Mouse (Mus musculus) hematopoietic stem cell, adult 5-6 weeks (primary cell): ENCODE measurements at regions not wholly inside any gene's neighbourhood (a gene's known extent, or its start where the extent isn't known, plus 50 kb on each side); places are given as distances from the start of the nearest gene placed in this dataset.
A peak's percentile ranks its signal among the peaks of the same experiment; 100 is the strongest.

Experiments used
- ATAC-seq, 2 experiments: fragments of 125-278 bp in 1 of 2; replicated peaks in 1 of 2; 2 replicates each; pipeline ENCODE4 v1.8.0; 2016 to 2017; ENCODE audit warnings: inconsistent platforms in 2 of 2, mild to moderate bottlenecking in 2 of 2, moderate number of reproducible peaks in 2 of 2, low read depth in 1 of 2, moderate TSS enrichment in 1 of 2; ENCODE audit not compliant: low FRiP score in 2 of 2, poor library complexity in 2 of 2, severe bottlenecking in 2 of 2, insufficient read depth in 1 of 2, low TSS enrichment in 1 of 2

DNA sequence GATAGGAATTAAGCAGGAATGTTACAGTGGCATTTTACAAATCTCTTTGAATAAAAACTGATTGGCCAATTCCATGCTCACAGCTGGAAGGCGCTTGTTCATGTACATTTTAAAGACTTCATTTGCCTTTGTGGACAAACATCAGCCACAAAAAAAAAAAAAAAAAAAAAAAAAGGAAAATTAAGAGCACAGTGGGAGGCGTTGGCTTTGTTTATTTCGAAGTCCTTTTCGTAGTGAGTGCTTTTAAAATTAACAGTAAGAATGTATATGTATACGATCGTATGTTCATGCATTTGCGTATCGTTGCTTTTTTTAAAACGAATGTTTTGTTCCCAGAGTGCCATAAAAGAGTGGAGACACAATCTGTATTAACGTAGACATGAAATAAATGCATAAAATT, 250.6 kb upstream of the Nfe2l3 start:
- no peak for ATAC-seq

DNA sequence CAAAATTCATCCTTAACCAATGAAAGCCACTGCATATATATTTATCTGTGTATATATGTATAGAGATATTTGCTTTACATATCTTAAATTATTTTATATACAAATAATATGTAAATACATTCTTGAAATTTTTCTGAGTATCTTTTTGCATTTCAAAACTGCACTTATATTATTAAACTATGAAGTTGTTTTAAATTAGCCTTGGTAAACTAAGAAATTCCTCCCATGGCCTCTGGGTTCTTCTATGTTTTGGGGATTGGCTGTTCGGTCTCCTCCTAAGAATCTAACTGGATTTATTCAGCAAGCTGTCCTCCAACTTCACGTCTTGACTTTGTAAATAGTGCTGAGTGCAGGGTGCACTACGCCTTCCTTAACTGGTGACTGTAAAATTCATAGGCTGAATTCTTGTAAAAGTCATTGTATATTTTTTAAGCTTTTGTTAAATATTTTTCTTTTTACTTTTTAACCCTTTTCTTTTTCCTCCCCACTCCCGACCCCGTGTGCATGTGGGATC, 249.6 kb upstream of the Nfe2l3 start:
- no peak for ATAC-seq

DNA sequence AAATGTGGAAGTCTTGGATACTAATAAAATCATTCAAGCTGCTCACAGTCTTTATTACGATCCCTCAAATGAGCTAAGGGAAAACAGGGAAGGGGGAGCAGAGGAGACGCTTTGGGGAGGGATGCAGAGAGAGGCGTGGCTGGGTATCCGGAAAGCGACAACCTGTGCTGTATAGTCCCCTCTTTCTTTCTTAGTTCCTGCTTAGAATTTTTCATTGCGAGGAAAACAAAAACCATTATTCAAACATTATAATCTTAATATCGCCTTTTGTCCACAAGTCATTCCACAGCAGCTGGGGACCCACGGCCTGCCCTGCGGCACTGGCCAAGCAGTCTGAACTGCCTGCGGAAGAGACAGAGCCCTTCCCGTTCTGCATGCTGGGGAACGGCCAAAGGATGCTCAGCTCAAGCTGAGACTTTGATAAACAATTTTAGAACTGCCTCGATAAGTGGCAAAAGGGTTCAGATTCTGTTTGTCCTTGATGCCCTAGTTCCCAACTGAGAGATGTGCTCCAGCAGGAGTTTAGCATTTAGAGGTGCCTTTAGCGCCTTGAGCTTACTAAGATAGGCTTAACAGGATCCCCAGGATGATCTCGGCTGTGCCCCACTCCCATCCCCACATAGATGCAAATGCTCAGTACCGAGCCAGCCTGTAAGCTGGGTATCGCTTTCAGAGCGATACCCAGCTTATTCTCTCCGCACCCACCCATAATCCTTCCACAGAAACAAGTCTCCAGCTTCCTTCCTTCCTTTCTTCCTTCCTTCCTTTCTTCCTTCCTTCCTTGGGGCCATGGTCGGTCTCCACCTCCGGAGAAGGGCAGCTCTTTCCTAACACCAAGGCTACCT, 248.7 kb upstream of the Nfe2l3 start:
- ATAC-seq = no peak

DNA sequence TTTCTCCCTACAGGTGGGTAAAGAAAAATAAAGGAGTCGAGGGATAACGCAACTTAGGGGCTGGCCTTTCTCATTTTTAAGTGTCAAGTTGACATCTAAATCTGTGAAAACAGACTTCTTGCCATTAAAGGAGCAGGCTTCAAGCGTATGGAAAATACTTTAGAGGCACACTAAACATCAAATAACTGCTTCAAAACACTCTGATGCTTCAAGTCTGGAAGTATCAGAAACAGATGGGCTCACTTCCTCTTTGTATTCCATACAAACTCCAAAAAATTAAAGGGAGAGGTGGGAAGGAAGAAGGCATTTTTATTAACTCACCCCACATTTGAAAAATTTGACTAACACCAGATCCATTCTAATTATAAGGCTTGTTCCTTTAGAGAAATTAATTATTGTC, 248.0 kb upstream of the Nfe2l3 start:
- ATAC-seq = no peak

DNA sequence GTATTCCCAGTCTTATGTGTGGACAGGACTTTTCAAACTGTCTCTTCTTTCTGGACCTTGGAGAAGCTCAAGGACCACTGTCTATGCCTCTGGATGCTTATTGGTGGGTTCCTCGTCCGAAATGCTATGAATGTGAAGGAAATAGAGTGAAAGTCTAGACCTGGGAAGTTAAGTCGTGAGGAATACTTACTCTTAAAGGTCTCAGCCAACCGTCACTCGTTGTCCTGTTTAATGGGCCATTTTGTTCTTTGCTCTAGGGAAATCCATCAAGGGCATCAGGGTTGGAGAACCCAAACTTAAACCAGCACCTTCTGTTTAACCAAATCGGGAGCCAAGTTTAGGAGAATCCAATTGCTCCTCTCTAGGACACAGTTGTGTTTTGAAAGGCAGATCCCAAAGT, 247.3 kb upstream of the Nfe2l3 start:
- ATAC-seq = no peak

DNA sequence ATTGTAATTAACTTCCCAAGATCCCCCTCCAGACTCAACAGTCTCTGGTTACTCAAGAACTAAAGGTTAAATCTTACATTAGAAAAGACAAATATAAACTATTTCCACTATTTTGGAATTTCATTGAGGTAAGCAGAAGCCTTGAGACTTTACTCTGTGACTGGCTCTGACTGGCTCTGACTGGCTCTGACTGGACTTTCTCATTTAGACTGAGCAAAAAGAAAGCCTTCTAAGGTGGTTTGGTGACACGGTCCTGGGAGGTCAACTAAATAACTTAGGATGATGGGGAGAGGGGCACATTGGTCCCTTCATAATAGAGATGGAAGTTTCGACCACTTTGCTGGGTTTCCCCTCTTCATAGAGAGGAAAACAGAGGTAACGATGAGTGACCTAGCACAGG, 243.3 kb upstream of the Nfe2l3 start:
- ATAC-seq = no peak

DNA sequence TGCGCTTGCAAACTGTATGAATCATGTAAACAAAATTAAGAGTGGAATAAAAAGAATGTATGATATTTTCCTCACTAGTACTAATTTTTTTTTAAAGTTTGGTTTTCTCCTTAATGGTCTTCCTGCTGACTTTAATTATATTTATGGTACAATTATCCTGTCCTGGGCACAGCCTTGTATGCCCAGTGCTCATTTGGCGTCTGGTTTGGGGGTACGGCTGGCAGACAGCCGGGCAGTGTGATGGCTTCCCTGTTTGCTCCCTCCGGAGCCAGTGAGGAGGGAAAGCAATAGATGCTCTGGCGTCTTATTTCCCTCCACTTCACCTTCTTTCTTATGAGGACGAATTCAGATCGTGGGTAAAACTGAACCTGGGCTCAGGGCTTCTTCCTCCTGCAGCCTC, 239.6 kb upstream of the Nfe2l3 start:
- ATAC-seq = no peak

DNA sequence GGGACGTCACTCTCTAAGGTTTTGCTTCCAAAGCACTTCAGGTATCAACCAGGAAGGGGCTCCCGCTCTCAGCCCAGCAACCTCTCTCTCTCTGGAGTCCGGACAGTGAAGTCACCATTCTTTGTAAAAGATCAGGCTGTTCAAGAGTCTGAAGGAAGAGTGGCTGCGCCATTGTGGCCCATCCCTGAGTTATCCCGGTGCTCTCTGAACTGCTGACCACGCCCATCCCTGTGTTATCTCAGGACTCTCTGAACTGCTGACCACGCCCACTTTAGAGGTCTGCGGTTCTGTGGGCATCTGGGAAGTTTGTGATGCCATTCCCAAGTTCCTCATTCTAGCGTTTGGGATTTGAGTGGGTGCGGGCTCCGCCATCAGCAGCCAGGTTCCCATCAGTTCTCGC, 239.1 kb upstream of the Nfe2l3 start:
- no peak for ATAC-seq

DNA sequence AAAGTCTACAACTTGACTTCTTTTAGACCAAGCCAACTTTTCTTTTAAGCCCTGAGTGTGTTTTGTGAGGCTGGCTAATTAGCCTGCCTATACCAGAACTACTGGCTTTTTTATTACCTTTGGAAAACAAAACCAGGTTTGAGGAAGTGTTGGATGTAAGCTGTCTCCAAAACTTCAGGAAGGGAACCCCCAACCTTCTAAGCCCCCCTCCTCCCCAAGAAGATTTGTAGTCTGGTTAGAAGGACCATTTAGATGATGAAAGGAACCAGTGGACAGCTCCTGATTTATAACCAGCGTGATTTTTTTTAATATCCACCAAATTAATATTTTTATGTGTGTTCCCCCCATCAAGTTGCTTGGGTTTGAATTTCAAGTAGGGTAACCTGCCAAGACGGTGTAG, 236.1 kb upstream of the Nfe2l3 start:
- no peak for ATAC-seq

DNA sequence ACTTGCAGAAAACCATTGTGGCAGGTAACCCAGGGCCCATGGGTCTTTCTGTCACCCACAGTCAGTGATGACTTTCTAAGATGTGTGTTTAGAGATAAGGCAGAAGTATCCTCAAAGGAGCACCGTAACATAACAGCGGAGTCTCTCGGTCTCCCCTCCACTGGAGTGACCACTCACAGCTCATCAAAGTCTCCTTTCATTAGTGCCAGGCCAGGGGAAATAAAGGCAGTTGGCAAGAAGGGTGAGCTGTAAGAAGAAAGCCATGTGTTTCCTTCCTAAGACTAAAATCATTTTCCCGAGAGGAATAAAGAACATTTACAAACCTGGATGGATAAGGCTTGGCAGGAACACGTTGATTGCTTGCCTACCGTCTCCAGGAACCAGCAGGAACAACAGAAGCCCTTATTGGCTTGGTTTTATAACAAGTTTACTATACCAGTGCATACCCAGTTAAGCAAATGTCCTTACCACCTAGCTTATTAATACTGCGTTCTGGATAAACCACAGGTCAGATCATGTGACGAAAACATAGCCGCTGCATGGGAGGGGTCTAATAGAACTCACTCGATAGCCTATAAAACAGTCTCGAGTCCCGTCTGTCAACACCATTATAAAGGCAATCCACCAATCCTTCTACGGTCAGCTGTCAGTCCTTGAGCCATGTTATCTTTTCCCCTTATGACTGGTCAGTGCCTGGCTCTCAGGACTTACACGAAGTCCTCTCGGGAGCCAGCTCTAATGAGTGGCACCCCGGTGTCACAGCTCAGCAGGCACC, 235.3 kb upstream of the Nfe2l3 start:
- no peak for ATAC-seq

DNA sequence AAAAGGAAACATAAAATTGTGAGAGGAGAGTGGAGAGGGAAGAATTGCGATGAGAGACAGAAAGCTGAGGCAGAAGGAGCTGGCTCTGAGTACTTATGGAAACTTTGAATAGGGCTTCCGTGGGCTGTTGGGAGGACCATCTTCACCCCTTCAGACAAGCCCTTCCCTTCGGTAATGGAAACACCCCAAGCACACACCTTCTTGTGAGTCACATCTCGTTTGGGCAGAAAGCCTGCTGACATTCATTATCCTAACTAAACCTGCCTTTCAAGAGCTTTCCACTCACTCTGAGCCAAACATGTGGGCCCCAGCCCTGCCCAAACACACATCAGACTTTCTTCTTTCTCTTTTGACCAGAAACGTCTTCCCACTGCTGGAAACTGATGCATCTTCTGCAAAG, 232.3 kb upstream of the Nfe2l3 start:
- no peak for ATAC-seq

DNA sequence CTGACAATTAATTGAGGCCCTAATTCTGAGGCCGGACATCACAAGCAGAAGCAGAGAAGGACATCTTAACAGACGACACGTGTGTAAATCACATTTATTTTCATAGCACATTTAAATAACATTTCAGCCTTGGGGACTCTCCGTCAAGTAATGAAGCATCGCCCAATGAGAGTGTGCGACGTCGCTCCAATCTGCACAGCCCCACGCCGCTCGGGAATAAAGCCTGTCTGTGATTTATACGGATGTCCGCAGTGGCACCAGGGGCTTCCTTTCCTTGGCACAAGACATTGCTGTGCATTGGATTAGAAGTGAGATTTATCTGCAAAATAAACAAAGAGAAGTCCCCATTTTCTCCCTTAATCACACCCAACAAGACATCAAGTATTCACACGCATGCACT, 231.6 kb upstream of the Nfe2l3 start:
- no peak for ATAC-seq

DNA sequence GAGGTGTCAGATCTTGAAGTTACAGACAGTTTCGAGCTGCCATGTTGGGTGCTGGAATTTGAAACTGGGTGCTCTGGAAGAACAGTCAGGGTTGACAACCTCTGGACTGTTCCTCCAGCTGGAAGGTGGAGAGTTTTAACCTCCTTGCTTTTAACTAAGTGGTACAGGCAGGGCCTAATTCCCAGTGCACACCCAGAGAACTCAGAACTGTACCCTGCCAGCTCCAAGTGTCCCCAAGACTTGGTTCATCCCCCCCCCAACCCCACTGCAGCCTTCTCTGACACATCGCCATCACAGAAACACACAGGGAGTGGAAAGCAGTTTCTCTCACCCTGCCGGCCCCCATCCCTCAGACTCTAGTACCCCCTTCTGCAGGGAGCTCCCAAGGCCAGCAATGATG, 228.2 kb upstream of the Nfe2l3 start:
- ATAC-seq = no peak

DNA sequence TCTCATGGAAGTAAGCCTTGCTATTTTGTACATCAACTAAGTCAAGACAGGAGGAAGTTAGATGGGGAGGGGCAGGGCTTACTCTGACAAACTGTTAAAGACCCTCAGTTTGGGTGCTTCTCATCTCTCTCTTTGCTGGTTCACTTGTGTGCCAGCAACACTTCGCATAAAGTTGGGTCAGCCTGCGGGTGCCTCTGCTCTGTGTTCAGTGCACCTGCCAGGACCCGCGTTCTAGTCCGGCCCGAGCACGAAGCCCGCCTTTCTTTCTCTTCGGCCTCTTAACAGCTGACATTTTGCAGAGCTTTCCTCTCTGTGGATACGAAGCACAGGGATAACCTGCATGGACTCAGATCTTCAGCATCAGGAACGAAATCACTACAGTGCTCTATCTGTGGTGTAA, 227.1 kb upstream of the Nfe2l3 start:
- no peak for ATAC-seq

DNA sequence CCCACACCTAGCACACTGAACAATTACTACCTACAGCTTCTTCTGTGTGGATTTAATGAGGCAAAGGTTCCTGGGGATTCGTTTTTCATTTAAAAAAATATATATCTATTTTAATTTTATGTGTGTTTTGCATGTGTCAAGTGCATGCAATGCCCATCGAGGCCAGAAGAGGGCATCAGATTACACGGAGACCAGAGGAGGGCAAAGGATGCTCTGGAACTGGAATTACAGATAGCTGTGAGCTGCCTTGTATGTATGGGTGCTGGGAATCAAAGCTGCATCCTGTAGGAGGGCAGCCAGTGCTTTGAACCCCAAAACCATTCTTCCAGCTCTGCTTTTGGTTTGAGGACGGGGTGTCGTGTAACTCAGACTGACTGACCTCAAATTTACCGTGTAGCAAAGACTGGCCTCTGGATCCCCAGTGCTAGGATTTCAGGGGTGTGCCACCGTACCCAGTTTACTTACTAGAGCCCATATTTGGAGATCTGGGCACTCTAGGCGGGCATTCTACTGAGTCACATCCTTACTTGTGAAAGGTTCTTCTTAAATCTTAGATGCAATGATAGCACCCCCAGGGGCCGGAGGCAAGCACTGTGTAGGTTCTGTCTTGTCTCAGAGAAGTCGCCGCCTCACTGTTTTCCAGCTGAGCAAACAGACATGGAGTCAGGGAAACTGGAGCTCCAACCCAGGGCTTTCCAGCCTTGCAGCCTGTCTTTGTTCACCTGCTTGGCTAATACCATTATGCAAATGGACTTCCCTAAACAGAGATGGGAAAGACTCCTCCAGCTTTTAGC, 225.6 kb upstream of the Nfe2l3 start:
- ATAC-seq = peak; percentile 44 to 49; a peak in 2 of 4 replicates

DNA sequence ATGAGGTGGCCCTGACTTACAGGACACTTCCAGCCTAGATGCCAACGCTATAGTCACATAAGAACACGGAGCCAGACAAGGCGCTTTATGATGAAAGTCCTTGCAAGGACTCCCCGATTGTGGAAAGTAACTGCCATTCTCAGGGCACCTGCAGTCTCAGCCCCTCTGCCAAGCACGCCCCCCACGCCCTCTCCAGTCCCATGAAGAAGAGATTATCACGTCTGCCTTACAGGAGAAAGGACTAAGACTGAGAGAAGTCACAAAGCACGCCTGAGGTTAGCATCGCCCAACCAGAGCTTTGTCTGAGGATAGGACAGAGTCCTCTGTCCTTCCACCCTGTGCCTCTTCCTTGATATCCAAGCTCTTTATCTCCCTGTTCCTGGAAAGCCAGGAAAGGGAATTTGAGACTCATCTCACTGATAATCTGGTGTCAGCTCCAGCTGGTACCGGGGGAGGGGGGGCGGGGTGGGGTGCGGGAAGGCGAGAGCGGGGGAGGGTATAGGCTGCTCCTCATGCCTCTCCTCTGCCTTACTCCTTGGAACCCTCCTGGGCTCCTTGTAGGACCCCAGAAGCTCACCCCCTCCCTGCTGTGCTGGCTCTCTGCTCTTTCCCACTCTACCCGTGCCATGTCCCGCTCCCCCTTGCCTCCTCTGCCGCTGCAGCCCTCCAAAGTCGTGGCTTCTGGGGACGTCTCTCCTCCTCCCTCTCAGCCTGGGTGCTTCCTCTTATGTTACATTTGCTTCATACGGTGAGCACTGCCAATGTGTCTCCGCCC, 224.7 kb upstream of the Nfe2l3 start:
- peak; percentile 43 to 48; a peak in 1 of 4 replicates for ATAC-seq
